ENCODE assay signal across 8 mouse cellular contexts in the genomic region with DNA sequence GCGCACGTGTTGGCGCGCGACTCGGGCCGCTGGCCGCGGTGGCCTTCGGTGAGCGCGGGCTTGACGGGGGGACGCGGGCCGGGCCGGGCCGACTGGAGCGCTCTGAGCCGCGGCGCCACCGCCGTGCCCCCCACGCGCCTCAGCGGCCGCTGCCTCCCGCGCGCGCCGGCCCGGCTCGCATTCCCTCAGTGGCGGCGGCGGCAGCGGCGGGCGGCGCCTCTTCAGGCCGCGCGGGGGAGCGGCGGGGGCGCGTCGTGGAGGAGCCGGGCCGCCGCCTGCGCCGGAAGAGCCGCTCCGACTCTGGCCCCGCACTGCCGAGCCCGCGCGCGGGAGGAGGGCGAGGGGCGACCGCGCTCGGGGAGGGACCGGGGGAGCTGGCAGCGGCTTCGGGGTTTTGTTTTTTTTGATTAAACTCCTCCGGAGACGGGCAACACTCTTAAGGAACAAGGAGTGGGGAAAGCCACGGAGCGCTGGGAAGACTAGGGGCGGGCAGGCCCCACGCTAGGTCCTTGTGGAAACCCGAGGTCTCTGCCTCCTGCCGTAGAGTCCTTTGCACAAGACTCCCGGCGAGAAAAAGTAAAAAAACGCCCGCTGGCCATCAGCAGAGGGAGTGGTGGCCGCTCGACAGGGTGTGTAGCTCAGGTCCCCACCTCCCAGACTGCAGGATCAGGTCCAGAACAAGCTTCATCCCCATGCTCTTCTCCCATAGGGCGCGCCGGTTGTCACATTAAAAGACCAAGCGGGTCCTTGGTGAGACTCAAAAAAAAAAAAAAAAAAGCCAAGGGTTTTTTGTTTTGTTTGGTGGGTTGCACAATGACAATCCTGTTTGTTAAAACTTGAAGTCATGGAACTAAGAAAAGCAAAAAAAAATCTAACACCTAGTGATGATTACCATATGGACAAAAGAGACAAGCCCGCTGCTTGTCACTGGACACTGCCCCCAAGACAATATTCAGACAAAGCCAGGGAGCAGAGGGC. TPM values are rescaled to one million over a fixed set of nuclear protein-coding genes. Genes with fewer than 3 reads are reported as not detected.
DNase-seq lines count a peak whose midpoint lies in the region; ATAC-seq and TF ChIP-seq lines count a peak whose summit lies in the region.

TSS of gene Pitpnm2 (minus strand) at position 147 of the 978 bp plus-strand sequence.

- ATAC-seq in activated CD4-positive, CD25-positive, alpha-beta regulatory T cell, adult 4 months, result peak; percentile 75
- peak; percentile 79 for ATAC-seq in lung, embryonic 14.5 days (ENCODE audit: insufficient read depth)

- H3K27me3 ChIP-seq in E14TG2a.4 (ENCODE audit: insufficient read depth, low read length), result peaks cover 33% of the 10 kb centered on the region
- no peaks in the 10 kb centered on the region for H3K27me3 ChIP-seq in lung, embryonic 14.5 days (ENCODE audit: insufficient read depth, low read length)

- peak within 1 kb of the TSS; percentile 86 for H3K9ac ChIP-seq in lung, embryonic 14.5 days

- no peak for TF ChIP-seq CTCF in E14TG2a.4 (conservative IDR thresholded peaks at IDR 0.05; ENCODE audit: low read length)
- TF ChIP-seq CTCF in lung, embryonic 14.5 days (IDR thresholded peaks at IDR 0.05; ENCODE audit: low read depth), result no peak
- no peak for TF ChIP-seq CTCF in olfactory bulb, adult 2 months (IDR thresholded peaks at IDR 0.05; ENCODE audit: insufficient read depth, low read depth, low read length)

- under 1% methylated on average over 63 of the region's 90 CpGs for WGBS in lung, embryonic 14.5 days
- WGBS in olfactory bulb, adult 2 months, result 8% methylated on average over 90 of the region's 90 CpGs

- DNase-seq in embryo, embryonic 11 days, result peak; percentile 83
- DNase-seq in heart, adult 8-10 months (ENCODE audit: low spot score), result no peak
- peak; percentile 74 for DNase-seq in kidney, postnatal 10 days
- DNase-seq in lung, embryonic 14.5 days, result peak; percentile 81
- DNase-seq in frontal cortex, postnatal 14 days (ENCODE audit: low spot score in 2 of 2), result no peak

- H3K4me1 ChIP-seq in E14TG2a.4 (replicated peaks; ENCODE audit: low read depth, low read length), result peaks cover 41% of the 10 kb centered on the region
- peaks cover 12% of the 10 kb centered on the region; the same call in 1 of the 2 replicates for H3K4me1 ChIP-seq in lung, embryonic 14.5 days (ENCODE audit: insufficient read depth)
- H3K4me1 ChIP-seq in olfactory bulb, adult 2 months (ENCODE audit: control insufficient read depth, insufficient read depth, low read length), result peaks cover 28% of the 10 kb centered on the region

- TF ChIP-seq POLR2A in olfactory bulb, adult 2 months (IDR thresholded peaks at IDR 0.05; ENCODE audit: insufficient read depth, low read depth, low read length), result no peak

- H3K27ac ChIP-seq in lung, embryonic 14.5 days (ENCODE audit: low read depth), result peak within 1 kb of the TSS; percentile 83
- H3K27ac ChIP-seq in olfactory bulb, adult 2 months (ENCODE audit: insufficient read depth, low read depth, low read length), result peak within 1 kb of the TSS; percentile 74

- H3K4me2 ChIP-seq in lung, embryonic 14.5 days, result peak within 1 kb of the TSS; percentile 94

- no peaks in the 10 kb centered on the region for H3K9me3 ChIP-seq in E14TG2a.4 (ENCODE audit: low read length)
- no peaks in the 10 kb centered on the region for H3K9me3 ChIP-seq in lung, embryonic 14.5 days (ENCODE audit: low read depth, low read length)

- peak within 1 kb of the TSS; percentile 81 for H3K4me3 ChIP-seq in E14TG2a.4 (replicated peaks; ENCODE audit: low read length)
- peak within 1 kb of the TSS; percentile 66 for H3K4me3 ChIP-seq in lung, embryonic 14.5 days (ENCODE audit: low read depth, low read length)
- H3K4me3 ChIP-seq in olfactory bulb, adult 2 months (ENCODE audit: insufficient read depth, low read depth, low read length), result peak within 1 kb of the TSS; percentile 87

- peaks cover 27% of the 10 kb centered on the region for H3K36me3 ChIP-seq in E14TG2a.4 (ENCODE audit: insufficient read depth, low read length)
- peaks cover 15% of the 10 kb centered on the region for H3K36me3 ChIP-seq in lung, embryonic 14.5 days (ENCODE audit: insufficient read depth)

RNA-seq across cellular contexts. Expression of gene Pitpnm2, which starts in this region (rescaled TPM):
- 10 to 100 TPM; 10.6 to 11.3 TPM for polyA plus RNA-seq in activated CD4-positive, CD25-positive, alpha-beta regulatory T cell, adult 4 months (2017; shearing (Covaris generic))
- total RNA-seq in heart, adult 8-10 months (2022), result 10 to 100 TPM; 39.8 to 52.2 (median 44.5) TPM
- 8.8 and 9.8 TPM in 2 replicates for polyA plus RNA-seq in lung, embryonic 14.5 days (2014; fragmentation: Nextera tagmentation; extraction: Ambion mirVana)
- 145 TPM in 1 of 2 replicates, not detected in the other for polyA plus RNA-seq in olfactory bulb, adult 2 months (2012; ENCODE audit: insufficient read depth, insufficient read length, low replicate concordance, missing spikeins)

Comparison
In these comparisons a context has a peak if more than half of its experiments do, and no peak if none do; other contexts are left out.
1. DNase-seq: peak in embryo, embryonic 11 days (single experiment), kidney, postnatal 10 days (single experiment) and lung, embryonic 14.5 days (single experiment); none in heart, adult 8-10 months (single experiment) and frontal cortex, postnatal 14 days (0 of 2).
2. Peak in every context shown above with its lines, with median percentiles within 50 percentile points of each other: H3K4me3 ChIP-seq.